Mouse (Mus musculus): ENCODE data around the gene Zfp423. TPM values are rescaled to one million over a fixed set of nuclear protein-coding genes. Genes with fewer than 3 reads are reported as not detected.

The Zfp423 gene
- total RNA-seq, 2 experiments from 2014 or later: 15.7 to 15.9 TPM

DNA sequence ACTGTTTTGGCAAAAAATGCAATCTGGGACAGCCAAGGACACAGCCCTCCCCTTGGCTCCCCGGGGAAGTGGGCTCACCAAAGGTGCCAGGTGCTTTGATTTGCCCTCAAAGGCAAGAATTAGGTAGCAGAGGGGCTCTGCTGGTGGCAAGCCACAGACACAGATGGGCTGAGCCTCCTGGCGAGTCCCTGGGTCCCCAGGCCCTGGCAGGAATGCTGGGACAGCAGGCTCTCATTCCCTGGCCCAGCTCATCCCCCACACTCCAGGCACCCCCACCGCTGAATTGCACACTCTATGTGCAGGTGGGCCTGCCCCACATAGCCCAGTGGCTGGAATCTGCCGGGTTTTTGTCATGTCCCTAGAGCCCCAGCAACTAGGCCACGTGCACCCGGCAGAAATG is 270.2 kb downstream of the Zfp423 start:
- intact Hi-C loops (cut with DNase I; ENCODE audit: low total_unique reads): no loop called here
- DNase-seq: no peak

DNA sequence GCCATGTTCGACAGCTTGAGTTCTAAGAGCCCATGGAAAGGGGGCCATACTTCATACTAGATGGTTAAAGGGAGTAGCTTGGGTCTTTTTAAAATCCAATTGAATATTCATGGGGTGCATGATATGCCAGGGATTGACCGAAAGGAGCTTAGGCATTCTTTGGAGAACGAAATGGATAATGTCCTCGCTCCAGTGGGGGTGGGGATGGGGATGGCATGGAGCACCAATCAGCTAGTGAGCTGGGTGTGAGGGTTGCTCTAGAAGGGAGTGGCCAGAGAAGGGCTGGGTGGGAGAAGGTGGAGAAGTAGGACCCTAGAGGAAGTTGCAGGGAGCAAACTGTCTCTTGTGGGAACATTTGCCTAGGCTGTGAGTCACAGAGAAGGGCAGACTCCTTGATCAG is 271.0 kb downstream of the Zfp423 start:
- intact Hi-C loops (cut with DNase I; ENCODE audit: low total_unique reads): no loop called here

DNA sequence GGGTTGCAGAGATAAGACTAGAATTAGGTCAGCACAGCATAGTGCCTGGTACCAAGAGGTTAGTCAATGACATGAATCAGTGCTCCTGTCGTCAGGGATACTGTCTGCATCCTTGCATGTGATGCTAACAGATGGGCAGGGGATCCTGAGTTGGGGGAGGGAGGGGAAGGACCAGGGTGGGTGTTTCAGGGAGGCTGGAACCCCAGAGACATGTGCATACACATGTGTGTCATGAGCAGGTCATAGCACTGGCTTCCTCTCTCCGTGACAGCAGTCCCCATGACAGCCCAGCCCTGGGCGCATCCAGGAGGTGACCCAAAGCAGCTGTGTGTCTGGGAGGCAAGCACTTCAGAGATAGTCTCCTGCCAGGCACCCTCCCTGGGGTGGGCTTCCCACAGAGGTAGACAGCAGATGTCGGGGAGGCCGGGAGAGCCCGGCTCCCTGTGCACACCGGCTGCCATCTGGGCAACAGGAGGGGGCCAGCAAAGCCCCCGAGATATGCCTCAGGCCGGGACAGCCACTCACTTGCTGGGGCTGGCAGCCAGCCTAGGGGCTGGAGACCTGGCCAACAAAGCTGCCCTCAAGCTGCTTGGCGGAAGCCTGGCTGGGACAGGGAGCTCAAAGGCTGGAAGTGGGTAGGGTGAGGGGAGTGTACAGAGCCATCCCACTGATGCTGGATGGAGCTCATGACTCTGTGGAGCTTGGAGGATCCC is 272.3 kb downstream of the Zfp423 start:
- no peak for DNase-seq
- intact Hi-C loops (cut with DNase I; ENCODE audit: low total_unique reads): no loop called here

More for the DNA sequence above, 271.0 kb downstream of the Zfp423 start:
- no peak for DNase-seq

DNA sequence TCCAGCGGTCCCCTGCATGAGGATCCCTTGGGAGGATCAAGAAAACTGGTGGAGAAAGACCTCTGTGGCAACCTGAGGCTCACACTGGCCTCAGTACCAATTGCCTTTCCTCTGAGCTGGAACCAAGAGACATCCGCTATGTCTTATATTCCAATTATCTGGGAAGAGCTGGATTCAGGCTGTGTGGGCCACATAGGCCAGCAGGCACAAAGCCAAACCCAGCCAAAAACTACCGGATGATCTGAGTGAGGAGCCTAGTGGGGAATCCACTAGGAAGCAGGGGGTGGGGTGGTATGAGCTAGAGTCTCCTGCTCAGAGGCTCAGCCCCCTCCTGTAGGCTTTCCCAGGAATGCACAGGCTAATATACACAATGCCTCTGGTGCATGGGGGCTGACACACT is 273.4 kb downstream of the Zfp423 start:
- intact Hi-C loops (cut with DNase I; ENCODE audit: low total_unique reads): no loop called here
- peak; percentile 49 for DNase-seq

DNA sequence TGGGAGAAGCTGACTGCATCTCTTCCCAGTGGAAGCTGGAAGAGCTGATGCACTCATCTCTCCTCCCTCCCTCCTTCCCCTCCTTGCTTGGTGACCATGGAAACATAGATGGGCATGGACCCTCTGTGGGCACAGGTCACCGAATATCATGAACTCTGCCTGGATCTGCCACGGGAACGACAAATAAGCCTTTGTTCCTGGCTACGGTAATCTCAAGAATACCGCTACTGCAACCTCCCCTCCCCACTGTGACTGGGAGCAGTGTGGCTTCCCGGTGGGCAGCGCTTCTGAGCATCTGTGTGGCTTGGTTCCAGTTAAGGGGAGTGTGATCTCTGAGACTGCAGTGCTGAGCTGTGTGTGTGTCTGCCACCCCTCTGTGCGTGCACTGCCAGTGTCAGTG is 274.0 kb downstream of the Zfp423 start:
- DNase-seq: no peak
- intact Hi-C loops (cut with DNase I; ENCODE audit: low total_unique reads): no loop called here

DNA sequence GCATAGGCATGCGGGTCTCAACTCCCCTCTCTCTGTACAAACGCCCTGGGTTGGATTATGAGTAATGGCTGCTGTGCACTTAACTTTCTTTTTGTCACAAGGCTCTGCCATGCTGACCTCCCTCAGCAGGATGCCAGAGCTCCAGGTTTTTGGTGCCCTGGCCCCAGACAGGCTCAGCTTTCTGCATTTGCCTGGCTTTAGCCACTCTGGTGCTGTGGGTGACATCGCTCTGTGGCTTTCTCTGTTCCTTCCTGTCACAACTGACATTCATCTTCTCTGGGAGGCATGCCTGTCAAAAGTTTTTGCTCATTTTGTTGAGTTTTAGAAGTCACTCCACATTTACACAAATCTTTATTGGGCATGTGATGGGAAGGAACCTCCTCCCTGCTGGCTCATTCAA is 277.3 kb downstream of the Zfp423 start:
- DNase-seq: no peak
- intact Hi-C loops (cut with DNase I; ENCODE audit: low total_unique reads): no loop called here

DNA sequence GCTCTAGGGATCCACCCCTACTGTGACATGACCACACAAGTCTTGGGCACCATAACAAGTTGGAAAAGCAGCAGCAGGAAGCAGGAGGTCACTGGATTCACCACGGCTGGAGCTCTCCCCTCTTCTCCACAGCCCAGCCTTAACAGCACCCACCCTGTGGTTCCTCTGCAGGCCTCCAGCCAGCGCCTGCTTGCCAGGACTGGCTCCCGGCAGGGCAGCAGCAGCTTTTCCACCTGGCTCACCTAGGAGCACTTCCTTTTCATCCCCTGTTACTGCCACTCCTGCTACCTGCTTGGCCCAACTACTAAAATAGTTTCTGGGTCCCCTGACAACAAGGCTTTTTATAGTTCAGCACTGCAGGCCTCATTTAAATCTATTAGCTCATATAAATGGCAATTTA is 279.4 kb downstream of the Zfp423 start:
- DNase-seq: no peak

DNA sequence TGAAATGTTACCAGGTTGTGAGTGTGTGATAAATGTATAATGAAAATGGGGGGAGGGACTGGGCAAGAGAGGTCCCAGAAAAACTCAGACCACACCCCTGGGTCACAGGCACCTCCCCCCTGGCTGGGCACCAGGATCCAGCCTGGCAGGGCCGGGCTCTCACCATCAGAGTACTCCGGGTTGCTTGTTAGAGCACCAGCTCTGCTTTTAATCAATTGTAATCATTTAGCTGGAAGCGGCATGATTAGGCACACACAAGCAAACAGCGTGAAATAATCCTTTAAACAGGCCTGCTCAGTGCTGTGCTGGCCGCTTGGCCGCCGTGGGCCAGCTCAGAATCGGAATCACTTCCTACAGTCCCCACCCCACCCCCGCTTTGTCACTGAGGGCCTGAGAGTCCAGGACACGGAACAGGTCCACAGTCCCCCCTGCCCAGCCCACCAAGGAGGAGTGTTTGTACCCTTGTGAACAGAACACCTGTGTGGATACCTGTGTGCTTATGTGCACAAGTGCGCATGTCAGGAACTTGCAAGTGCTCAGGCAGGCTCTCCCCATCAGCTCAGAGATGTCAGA is 279.9 kb downstream of the Zfp423 start:
- intact Hi-C loops (cut with DNase I; ENCODE audit: low total_unique reads): no loop called here
- no peak for DNase-seq

More for the DNA sequence above, 279.4 kb downstream of the Zfp423 start:
- intact Hi-C loops (cut with DNase I; ENCODE audit: low total_unique reads): no loop called here

DNA sequence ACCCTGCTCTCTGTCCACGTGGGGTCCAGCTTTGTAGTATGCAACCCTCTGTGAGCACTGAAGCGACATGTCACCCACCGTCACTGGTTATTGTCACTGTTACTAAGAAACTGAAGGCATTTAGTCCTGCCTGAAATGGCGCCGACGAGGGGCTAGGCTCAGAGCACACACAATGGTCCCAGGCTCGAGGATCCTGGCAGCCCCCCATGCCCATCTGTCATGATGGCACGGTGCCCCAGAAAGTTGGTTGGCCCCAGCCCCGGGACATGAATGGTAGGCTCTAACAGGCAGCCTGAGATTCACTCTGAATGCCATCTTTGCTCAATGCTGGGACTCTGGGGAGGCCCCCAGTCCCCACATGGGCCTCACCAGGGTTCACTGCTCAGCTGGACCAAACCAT is 284.0 kb downstream of the Zfp423 start:
- intact Hi-C loops (cut with DNase I; ENCODE audit: low total_unique reads): no loop called here
- no peak for DNase-seq

DNA sequence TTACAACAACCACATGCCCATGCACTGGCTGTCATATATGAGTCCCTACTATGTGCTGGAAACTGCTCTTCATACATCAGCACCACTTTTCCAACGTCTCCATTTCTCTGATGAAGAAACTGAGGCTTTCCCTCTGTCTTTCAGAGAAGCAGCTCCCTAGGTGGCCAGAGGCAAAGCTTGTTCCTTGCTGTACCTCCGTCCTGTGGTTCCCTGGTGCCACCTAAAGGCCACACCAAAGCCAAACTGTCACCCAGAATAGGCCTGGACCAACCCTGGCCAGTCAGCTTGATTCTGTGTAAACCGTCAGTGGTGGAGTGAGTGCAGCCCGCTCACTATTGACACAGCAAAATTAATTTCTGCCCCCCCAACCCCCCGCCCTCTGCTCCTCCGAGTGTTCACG is 285.2 kb downstream of the Zfp423 start:
- intact Hi-C loops (cut with DNase I; ENCODE audit: low total_unique reads): no loop called here
- no peak for DNase-seq

DNA sequence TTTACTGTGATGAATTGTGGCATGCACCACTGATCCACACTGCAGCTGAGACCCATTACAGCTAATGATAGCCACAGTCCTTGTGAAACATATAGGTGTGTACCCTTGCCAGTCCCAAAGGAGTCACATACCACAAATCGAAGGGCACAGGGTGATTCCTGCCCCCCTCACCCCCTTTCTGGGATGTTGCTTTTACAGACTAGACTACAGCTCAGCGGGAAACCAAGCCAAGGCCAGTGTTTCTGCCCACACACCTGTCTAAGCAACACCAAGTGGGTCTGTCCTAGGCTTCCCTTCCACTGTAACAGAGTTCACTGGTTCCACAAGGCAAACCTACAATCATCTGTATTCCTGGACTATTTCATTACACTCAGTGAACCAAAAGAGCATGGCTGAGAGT is 287.2 kb downstream of the Zfp423 start:
- no peak for DNase-seq
- intact Hi-C loops (cut with DNase I; ENCODE audit: low total_unique reads): no loop called here

DNA sequence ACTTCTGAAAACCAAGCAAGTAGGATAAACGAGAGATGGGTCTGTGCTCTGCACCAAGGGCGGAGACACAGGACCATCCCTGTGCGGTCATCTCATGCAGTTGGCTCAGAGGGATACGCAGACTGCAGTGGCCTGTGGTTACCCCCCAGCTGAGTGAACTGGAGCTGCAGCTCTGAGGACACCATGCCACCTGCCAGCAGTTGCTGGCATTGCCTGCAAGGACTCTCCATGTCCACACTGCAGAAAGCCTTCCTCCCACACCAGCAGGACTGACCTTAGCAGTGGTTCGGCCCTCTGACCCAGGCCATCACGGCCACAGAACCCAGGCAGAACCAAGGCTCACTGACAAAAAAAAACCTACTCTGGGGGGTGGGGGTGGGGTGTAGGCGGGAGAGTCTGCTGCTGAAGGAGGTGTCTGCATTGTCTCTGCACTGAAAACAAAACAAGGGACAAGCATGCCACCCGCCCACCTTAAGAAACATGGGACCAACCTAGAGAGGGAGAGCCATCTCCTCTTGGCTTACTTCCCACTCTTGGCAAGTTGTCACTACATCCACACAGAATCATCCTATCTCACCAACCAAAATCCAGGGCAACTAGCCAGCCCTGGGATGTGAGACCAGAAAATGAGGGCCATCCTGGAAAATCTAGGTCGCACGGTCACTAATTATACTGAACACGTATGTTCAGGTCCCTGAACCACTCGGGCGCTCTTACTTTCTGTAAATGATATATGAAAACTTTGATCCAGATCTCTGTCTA is 288.0 kb downstream of the Zfp423 start:
- DNase-seq: no peak
- intact Hi-C loops (cut with DNase I; ENCODE audit: low total_unique reads): no loop called here

DNA sequence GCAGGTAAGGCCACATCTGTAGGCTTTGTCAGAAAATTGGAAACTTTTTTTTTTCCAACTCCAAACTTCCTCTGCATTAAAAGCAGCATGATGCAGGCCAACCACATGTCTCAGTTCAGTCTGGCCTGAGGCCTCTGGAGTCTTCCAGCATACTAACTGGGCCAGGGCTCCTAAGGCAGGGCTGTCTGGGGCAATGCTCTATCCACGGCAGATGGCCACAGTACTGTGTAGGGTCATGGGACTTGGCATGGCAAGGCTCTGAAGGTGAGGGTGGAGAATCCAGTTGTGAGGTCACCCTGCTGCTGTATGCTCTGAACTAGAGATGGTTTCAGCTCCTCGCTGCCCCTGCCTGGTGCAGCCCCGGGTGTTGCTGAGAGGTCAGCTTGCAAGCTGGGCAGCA is 289.2 kb downstream of the Zfp423 start:
- DNase-seq: no peak
- intact Hi-C loops (cut with DNase I; ENCODE audit: low total_unique reads): no loop called here

DNA sequence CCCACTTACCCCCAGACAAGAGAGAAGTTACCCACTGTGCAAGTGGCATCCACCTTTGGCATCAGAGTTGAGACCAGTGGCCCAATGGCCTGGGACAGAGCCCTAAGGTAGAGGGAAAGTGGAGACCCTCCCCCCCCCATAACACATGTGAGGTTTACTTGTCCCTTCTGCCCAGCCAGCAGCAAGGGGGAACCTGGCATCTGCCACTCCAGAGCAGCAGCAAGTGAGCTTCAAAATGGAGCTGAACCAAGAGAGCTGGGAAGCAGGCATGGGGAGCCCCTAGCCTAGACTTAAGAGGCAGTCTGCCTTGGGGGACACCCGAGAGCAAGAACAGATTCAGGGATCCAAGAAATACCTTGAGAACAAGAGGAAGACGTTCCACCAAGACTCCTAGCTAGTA is 290.7 kb downstream of the Zfp423 start:
- no peak for DNase-seq
- intact Hi-C loops (cut with DNase I; ENCODE audit: low total_unique reads): no loop called here

DNA sequence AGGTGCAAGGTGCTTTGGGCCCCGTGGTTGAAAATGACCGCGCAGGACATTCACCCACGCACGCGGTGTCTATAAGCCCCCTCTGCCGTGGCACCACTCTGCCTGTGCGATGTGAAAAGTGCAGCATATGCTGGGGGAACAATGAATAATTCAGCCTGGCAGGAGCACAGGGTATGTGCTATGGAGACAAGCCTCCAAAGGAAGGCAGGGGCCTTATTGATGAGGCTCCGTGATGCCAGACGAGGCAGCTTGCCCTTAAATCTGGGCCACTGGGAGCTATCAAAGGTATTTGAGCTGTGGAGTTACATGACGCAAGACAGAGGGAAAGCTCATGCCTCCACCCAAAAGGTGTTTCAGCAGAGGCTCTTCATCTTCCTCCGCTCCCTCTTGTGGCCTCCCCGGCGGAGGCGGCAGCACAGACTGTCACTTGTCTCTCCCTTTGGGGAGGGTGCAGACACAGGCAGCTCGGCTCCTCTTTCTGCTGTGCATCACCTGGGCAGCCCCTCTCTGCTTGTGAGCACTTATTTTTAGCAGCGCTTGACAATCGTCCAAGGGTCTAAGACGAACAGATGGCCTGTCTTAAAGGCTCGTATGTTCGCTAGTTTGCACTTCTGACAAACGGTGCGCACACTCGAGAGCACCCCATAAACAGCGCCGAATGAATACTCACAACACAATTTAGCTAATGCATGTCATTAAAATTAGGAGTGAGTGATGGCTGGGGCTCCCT is 291.3 kb downstream of the Zfp423 start:
- DNase-seq: no peak
- intact Hi-C loops (cut with DNase I; ENCODE audit: low total_unique reads): no loop called here

DNA sequence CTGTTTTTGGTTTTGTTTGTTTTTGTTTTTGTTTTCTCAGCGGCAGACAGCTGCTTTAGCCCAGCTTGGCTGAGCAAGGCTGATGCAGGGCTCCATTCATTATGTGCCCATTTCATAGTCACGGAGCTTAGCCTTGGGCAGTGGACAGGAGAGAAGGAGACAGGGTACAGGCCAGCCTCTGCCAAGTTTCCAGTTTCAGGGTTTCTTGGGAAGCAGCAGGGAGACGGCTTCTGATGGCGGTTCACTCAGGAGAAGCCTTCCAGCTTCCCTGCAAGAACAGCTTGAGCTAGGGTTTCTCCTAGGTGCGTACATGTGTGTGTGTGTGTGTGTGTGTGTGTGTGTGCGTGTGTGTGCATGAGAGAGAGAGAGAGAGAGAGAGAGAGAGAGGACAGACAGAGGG is 292.1 kb downstream of the Zfp423 start:
- no peak for DNase-seq
- intact Hi-C loops (cut with DNase I; ENCODE audit: low total_unique reads): no loop called here

DNA sequence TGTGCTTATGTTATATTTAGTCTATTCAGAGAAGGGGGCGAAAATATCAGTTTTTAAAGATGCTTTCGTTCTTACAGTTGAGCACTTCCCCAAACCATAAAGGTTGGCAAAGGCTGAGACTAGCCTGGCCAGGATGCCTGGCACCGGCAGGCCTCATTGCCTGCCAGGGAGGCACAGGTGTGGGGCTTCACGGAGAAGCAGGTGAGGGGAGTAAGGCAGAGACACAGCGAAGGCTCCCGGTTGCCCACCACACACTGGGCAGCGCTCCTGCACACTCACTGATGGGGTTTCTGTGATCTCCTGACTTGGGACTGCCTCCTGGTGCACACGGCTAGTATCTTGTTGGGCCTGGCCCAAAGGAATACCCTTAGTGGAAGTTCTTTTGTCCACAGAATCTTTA is 294.1 kb downstream of the Zfp423 start:
- no peak for DNase-seq
- intact Hi-C loops (cut with DNase I; ENCODE audit: low total_unique reads): no loop called here

DNA sequence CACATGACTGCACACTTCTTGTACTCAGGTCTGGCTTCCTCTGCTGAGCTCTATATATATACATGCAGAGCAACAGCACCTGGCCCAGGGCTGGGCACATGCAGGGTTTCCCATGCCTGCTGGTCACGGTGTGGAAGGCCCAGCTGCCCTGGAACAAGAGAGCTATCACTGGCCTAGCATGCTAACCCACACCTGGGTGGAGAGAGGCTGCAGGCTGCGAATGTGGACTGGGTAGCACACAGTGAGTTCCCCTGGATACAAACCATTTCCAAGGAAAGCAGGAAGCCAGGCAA is 295.2 kb downstream of the Zfp423 start:
- no peak for DNase-seq
- intact Hi-C loops (cut with DNase I; ENCODE audit: low total_unique reads): loop anchor here (5.0 kb wide), 3 partner anchors 38 to 298 kb away; no protein-coding TSS in a partner anchor

DNA sequence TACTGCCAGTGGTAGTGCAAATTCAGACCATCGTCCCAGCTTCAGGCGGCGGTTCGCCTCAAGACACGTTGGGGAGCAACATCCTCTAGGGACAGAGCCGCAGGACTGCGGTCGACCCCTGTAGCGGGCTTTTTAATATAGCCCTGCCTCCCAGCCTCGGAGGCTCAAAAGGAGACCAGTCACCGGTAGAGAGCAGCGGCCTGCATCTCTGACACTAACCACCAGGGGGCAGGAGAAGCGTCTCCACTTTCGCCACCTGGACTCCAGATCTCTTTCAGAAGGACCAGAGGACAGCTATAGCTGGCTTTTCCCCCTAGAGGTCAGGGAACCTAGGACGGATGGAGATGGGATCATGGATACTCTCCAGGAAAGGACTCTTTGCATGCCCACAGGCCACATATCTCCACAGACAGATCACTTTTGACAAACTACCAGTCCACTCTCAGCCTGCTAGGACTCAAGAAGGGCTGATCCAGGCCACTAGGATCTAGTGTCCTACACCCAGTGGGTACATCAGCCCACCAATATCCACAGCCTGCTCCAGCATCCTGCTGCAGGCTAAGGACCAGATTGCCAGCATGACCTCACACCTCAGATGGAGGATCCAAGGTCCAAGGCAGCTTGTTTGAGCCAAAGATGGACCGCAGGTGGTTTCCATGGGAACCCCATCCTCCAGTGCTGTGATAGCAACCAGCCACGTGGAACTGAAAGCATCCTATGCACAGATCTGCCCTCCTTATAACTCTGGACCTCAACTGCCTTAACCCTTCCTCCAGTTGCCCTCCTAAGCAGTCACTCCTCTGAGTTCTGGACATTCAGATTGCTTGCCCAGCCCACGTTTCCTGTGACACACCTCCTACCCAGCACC is 295.8 kb downstream of the Zfp423 start:
- peak; percentile 84 for DNase-seq

More for the DNA sequence above, 295.8 kb downstream of the Zfp423 start:
- intact Hi-C loops (cut with DNase I; ENCODE audit: low total_unique reads): loop anchor here (5.0 kb wide), 3 partner anchors 39 to 299 kb away; no protein-coding TSS in a partner anchor

Data from gastrocnemius, postnatal 14 days (tissue).